Mouse (Mus musculus): Measurements from ENCODE around the gene Rap2c. TPM values are rescaled to one million over a fixed set of nuclear protein-coding genes. Genes with fewer than 3 reads are reported as not detected.
A peak's percentile ranks its signal among the peaks of the same experiment; 100 is the strongest.

The Rap2c gene
- total and polyA plus RNA-seq, 2 experiments: 3.6 to 16.3 TPM

GRCm38 (mm10) chrX:51016926-51017325, 892 bp downstream of the Rap2c start:
- Histone ChIP-seq H3K27me3 (ENCODE audit: control insufficient read depth, insufficient read depth, low read length) (no peaks in the 10 kb centered on the region), H3K79me2 (ENCODE audit: control insufficient read depth, insufficient read depth, low read length) (no peaks in the 10 kb centered on the region; the same call in 1 of the 2 replicates), H3K36me3 (ENCODE audit: control insufficient read depth, insufficient read depth, low read length) (peaks cover 4% of the 10 kb centered on the region), H3K4me3 (ENCODE audit: insufficient read depth, low read depth, low read length) (peak overlapping the region; percentile 71), H3K4me1 (ENCODE audit: control insufficient read depth, insufficient read depth, low read length) (peaks cover 6% of the 10 kb centered on the region), H3K9ac (ENCODE audit: low read depth, low read length) (peak overlapping the region; percentile 58), H3K27ac (replicated peaks; ENCODE audit: insufficient read depth, low read depth, low read length) (no peak overlapping the region)
- no peak for DNase-seq (ENCODE audit: extremely low read depth, low read depth, low spot score)
- TF ChIP-seq POLR2A (IDR thresholded peaks at IDR 0.05; ENCODE audit: extremely low read depth, insufficient read depth, low read length) (no peak), CTCF (IDR thresholded peaks at IDR 0.05; ENCODE audit: low read depth, low read length) (no peak)
- 9% methylated on average over 12 of the region's 12 CpGs for WGBS

GRCm38 (mm10) chrX:51012280-51012679, 5.5 kb downstream of the Rap2c start:
- peaks cover 2% of the 10 kb centered on the region; the same call in 1 of the 2 replicates for H3K79me2 ChIP-seq (ENCODE audit: control insufficient read depth, insufficient read depth, low read length)
- H3K36me3 ChIP-seq (ENCODE audit: control insufficient read depth, insufficient read depth, low read length): peaks cover 4% of the 10 kb centered on the region
- H3K4me3 ChIP-seq (ENCODE audit: insufficient read depth, low read depth, low read length): no peak overlapping the region
- no peak for DNase-seq (ENCODE audit: extremely low read depth, low read depth, low spot score)
- H3K4me1 ChIP-seq (ENCODE audit: control insufficient read depth, insufficient read depth, low read length): peaks cover 4% of the 10 kb centered on the region; the same call in 1 of the 2 replicates
- H3K27ac ChIP-seq (replicated peaks; ENCODE audit: insufficient read depth, low read depth, low read length): no peak overlapping the region
- WGBS: 50% methylated on average over 2 of the region's 2 CpGs
- TF ChIP-seq CTCF (IDR thresholded peaks at IDR 0.05; ENCODE audit: low read depth, low read length): no peak
- TF ChIP-seq POLR2A (IDR thresholded peaks at IDR 0.05; ENCODE audit: extremely low read depth, insufficient read depth, low read length): no peak
- H3K9ac ChIP-seq (ENCODE audit: low read depth, low read length): no peak overlapping the region
- no peaks in the 10 kb centered on the region for H3K27me3 ChIP-seq (ENCODE audit: control insufficient read depth, insufficient read depth, low read length)

GRCm38 (mm10) chrX:51010323-51010722, 7.5 kb downstream of the Rap2c start:
- Histone ChIP-seq H3K4me1 (ENCODE audit: control insufficient read depth, insufficient read depth, low read length) (no peaks in the 10 kb centered on the region; the same call in 1 of the 2 replicates), H3K4me3 (ENCODE audit: insufficient read depth, low read depth, low read length) (no peak overlapping the region), H3K79me2 (ENCODE audit: control insufficient read depth, insufficient read depth, low read length) (peaks cover 2% of the 10 kb centered on the region; the same call in 1 of the 2 replicates), H3K27ac (replicated peaks; ENCODE audit: insufficient read depth, low read depth, low read length) (no peak overlapping the region), H3K27me3 (ENCODE audit: control insufficient read depth, insufficient read depth, low read length) (no peaks in the 10 kb centered on the region), H3K36me3 (ENCODE audit: control insufficient read depth, insufficient read depth, low read length) (peaks cover 5% of the 10 kb centered on the region), H3K9ac (ENCODE audit: low read depth, low read length) (no peak overlapping the region)
- 67% methylated on average over 4 of the region's 4 CpGs for WGBS
- no peak for DNase-seq (ENCODE audit: extremely low read depth, low read depth, low spot score)
- no peak for TF ChIP-seq POLR2A (IDR thresholded peaks at IDR 0.05; ENCODE audit: extremely low read depth, insufficient read depth, low read length)

- no peak overlapping the region for H3K27ac ChIP-seq (replicated peaks; ENCODE audit: insufficient read depth, low read depth, low read length)
- H3K4me3 ChIP-seq (ENCODE audit: insufficient read depth, low read depth, low read length): no peak overlapping the region
- WGBS: 84% methylated on average over 6 of the region's 6 CpGs
- no peaks in the 10 kb centered on the region for H3K4me1 ChIP-seq (ENCODE audit: control insufficient read depth, insufficient read depth, low read length)
- no peak overlapping the region for H3K9ac ChIP-seq (ENCODE audit: low read depth, low read length)
- no peaks in the 10 kb centered on the region for H3K27me3 ChIP-seq (ENCODE audit: control insufficient read depth, insufficient read depth, low read length)
- no peak for DNase-seq (ENCODE audit: extremely low read depth, low read depth, low spot score)
- no peaks in the 10 kb centered on the region for H3K79me2 ChIP-seq (ENCODE audit: control insufficient read depth, insufficient read depth, low read length)
- H3K36me3 ChIP-seq (ENCODE audit: control insufficient read depth, insufficient read depth, low read length): no peaks in the 10 kb centered on the region
- TF ChIP-seq CTCF (IDR thresholded peaks at IDR 0.05; ENCODE audit: low read depth, low read length) (no peak), POLR2A (IDR thresholded peaks at IDR 0.05; ENCODE audit: extremely low read depth, insufficient read depth, low read length) (no peak)
Measured at GRCm38 (mm10) chrX:51000791-51001190, 17.0 kb downstream of the Rap2c start.

GRCm38 (mm10) chrX:50995310-50995709, 22.5 kb downstream of the Rap2c start:
- Histone ChIP-seq H3K36me3 (ENCODE audit: control insufficient read depth, insufficient read depth, low read length) (no peaks in the 10 kb centered on the region), H3K4me3 (ENCODE audit: insufficient read depth, low read depth, low read length) (no peak overlapping the region), H3K9ac (ENCODE audit: low read depth, low read length) (no peak overlapping the region), H3K79me2 (ENCODE audit: control insufficient read depth, insufficient read depth, low read length) (no peaks in the 10 kb centered on the region), H3K27ac (replicated peaks; ENCODE audit: insufficient read depth, low read depth, low read length) (no peak overlapping the region), H3K27me3 (ENCODE audit: control insufficient read depth, insufficient read depth, low read length) (no peaks in the 10 kb centered on the region), H3K4me1 (ENCODE audit: control insufficient read depth, insufficient read depth, low read length) (no peaks in the 10 kb centered on the region)
- no peak for TF ChIP-seq CTCF (IDR thresholded peaks at IDR 0.05; ENCODE audit: low read depth, low read length)
- TF ChIP-seq POLR2A (IDR thresholded peaks at IDR 0.05; ENCODE audit: extremely low read depth, insufficient read depth, low read length): no peak
- WGBS: 77% methylated on average over 2 of the region's 2 CpGs
- no peak for DNase-seq (ENCODE audit: extremely low read depth, low read depth, low spot score)

- Histone ChIP-seq H3K4me3 (ENCODE audit: insufficient read depth, low read depth, low read length) (no peak overlapping the region), H3K36me3 (ENCODE audit: control insufficient read depth, insufficient read depth, low read length) (no peaks in the 10 kb centered on the region), H3K27ac (replicated peaks; ENCODE audit: insufficient read depth, low read depth, low read length) (no peak overlapping the region), H3K79me2 (ENCODE audit: control insufficient read depth, insufficient read depth, low read length) (no peaks in the 10 kb centered on the region), H3K4me1 (ENCODE audit: control insufficient read depth, insufficient read depth, low read length) (no peaks in the 10 kb centered on the region), H3K27me3 (ENCODE audit: control insufficient read depth, insufficient read depth, low read length) (no peaks in the 10 kb centered on the region), H3K9ac (ENCODE audit: low read depth, low read length) (no peak overlapping the region)
- TF ChIP-seq POLR2A (IDR thresholded peaks at IDR 0.05; ENCODE audit: extremely low read depth, insufficient read depth, low read length) (no peak), CTCF (IDR thresholded peaks at IDR 0.05; ENCODE audit: low read depth, low read length) (no peak)
- DNase-seq (ENCODE audit: extremely low read depth, low read depth, low spot score): no peak
- WGBS: 99% methylated on average over 5 of the region's 5 CpGs
Measured at GRCm38 (mm10) chrX:50991324-50991723, 26.5 kb downstream of the Rap2c start.
